Mouse (Mus musculus): Measurements from ENCODE around the gene Kcnj6. TPM values are rescaled to one million over a fixed set of nuclear protein-coding genes. Genes with fewer than 3 reads are reported as not detected.

The Kcnj6 gene
- polyA plus RNA-seq, 1 experiment from 2014 or later, result 0.07 TPM

- Histone ChIP-seq H3K79me2 (ENCODE audit: inconsistent target) (no peaks in the 10 kb centered on the region), H3K4me3 (ENCODE audit: inconsistent target) (no peak overlapping the region), H3K36me3 (ENCODE audit: inconsistent target) (no peaks in the 10 kb centered on the region), H3K27ac (no peak overlapping the region)
- WGBS (ENCODE audit: missing documents), result 26% methylated on average over 2 of the region's 2 CpGs
Measured at GRCm38 (mm10) chr16:94890056-94890455, 107.4 kb downstream of the Kcnj6 start.

DNA sequence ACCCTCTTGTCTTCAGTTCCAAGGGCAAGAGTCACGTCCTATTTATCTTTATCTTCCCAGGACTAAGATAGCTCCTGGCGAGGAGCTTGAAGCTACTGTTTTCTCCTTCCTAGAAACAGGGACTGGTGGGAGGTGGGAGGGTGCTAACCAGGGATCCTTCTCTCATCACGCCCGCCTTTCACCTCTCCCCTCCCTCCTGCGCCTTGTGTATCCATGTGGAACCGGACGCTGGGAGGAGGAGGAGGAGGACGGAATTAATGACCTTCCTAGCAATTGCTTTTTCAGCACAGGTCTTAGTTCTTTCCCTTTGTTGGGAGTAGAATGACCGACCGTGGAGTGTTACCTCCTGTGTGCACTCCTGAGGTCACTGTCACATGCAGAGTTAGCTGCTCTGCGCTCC lies 108.9 kb downstream of the Kcnj6 start:
- Histone ChIP-seq H3K27ac (no peak overlapping the region), H3K36me3 (ENCODE audit: inconsistent target) (no peaks in the 10 kb centered on the region), H3K79me2 (ENCODE audit: inconsistent target) (no peaks in the 10 kb centered on the region), H3K4me3 (ENCODE audit: inconsistent target) (no peak overlapping the region)
- WGBS (ENCODE audit: missing documents), result 81% methylated on average over 11 of the region's 11 CpGs

DNA sequence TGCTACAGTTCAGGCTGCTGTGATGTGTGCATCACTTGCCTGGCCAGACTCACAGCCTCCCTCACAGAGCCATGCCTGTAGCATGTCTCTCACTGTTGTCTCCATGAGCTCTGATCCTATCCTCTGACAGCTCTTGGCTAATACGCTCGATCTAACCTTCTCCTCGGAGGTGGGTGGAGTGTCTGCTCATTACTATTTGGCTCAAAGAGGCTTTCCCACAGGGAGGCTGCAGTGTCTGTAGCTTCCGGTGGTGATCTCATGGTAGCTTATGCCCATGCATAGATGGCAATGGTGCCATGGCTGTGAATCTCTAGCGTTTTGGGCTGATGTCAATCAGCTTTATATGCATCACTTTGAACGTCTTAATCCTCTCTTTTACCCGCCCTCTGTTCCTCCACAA lies 111.1 kb downstream of the Kcnj6 start:
- no peaks in the 10 kb centered on the region for H3K36me3 ChIP-seq (ENCODE audit: inconsistent target)

GRCm38 (mm10) chr16:94885062-94885461 lies 112.4 kb downstream of the Kcnj6 start:
- no peak overlapping the region for H3K4me3 ChIP-seq (ENCODE audit: inconsistent target)
- H3K79me2 ChIP-seq (ENCODE audit: inconsistent target), result no peaks in the 10 kb centered on the region
- WGBS (ENCODE audit: missing documents), result 91% methylated on average over 7 of the region's 7 CpGs
- H3K36me3 ChIP-seq (ENCODE audit: inconsistent target), result no peaks in the 10 kb centered on the region
- no peak overlapping the region for H3K27ac ChIP-seq

More for the DNA sequence above, 111.1 kb downstream of the Kcnj6 start:
- no peaks in the 10 kb centered on the region for H3K79me2 ChIP-seq (ENCODE audit: inconsistent target)
- H3K27ac ChIP-seq, result no peak overlapping the region
- H3K4me3 ChIP-seq (ENCODE audit: inconsistent target), result no peak overlapping the region
- WGBS (ENCODE audit: missing documents), result 92% methylated on average over 7 of the region's 7 CpGs

DNA sequence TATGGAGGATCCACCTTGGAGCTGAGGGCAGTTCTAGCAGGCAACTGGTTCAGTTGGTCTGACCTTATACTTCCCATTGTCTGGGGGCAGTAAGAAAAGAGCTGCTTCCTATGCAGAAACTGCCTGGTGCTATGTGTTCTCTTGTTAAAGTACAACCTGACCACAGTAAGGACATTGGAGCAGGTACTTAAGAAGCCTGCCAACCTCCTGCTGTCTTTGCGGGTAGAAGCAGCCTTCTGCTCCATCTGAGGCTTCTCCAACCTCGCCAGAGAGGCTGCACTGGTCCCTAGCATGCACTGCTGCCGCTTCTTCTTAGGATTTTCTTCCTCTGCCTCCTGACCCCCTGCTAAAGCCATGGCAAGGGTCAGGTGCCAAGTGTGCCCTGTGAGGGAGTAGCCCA lies 113.6 kb downstream of the Kcnj6 start:
- Histone ChIP-seq H3K4me3 (ENCODE audit: inconsistent target) (no peak overlapping the region), H3K27ac (no peak overlapping the region), H3K79me2 (ENCODE audit: inconsistent target) (no peaks in the 10 kb centered on the region), H3K36me3 (ENCODE audit: inconsistent target) (no peaks in the 10 kb centered on the region)
- WGBS (ENCODE audit: missing documents), result 77% methylated on average over 3 of the region's 3 CpGs

- Histone ChIP-seq H3K79me2 (ENCODE audit: inconsistent target) (no peaks in the 10 kb centered on the region), H3K36me3 (ENCODE audit: inconsistent target) (no peaks in the 10 kb centered on the region), H3K27ac (no peak overlapping the region), H3K4me3 (ENCODE audit: inconsistent target) (no peak overlapping the region)
- 82% methylated on average over 8 of the region's 8 CpGs for WGBS (ENCODE audit: missing documents)
Measured at GRCm38 (mm10) chr16:94883196-94883595, 114.3 kb downstream of the Kcnj6 start.

DNA sequence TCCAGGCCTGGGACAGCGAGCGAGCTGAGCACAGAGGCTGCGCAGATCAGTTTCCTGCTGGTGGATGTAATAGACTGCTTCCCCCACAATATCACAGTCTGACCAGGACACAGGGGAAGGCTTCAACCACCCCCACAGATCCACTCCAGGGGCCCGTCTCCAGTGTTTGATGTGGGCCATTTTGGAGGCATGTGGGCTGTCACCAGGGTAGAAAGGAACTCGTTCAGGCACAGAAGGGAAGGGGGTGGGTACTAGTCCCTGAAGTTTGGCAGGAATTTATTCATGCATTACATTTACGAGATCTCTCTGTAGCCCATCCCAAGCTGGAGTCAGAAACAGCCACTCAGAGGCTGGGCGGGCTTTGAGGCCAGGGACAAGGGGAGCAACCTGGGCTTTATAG lies 115.4 kb downstream of the Kcnj6 start:
- Histone ChIP-seq H3K4me3 (ENCODE audit: inconsistent target) (no peak overlapping the region), H3K36me3 (ENCODE audit: inconsistent target) (no peaks in the 10 kb centered on the region), H3K27ac (no peak overlapping the region), H3K79me2 (ENCODE audit: inconsistent target) (no peaks in the 10 kb centered on the region)
- 71% methylated on average over 7 of the region's 7 CpGs for WGBS (ENCODE audit: missing documents)

GRCm38 (mm10) chr16:94872614-94873272 lies 124.8 kb downstream of the Kcnj6 start:
- Histone ChIP-seq H3K36me3 (ENCODE audit: inconsistent target) (no peaks in the 10 kb centered on the region), H3K4me3 (ENCODE audit: inconsistent target) (no peak overlapping the region), H3K27ac (no peak overlapping the region), H3K79me2 (ENCODE audit: inconsistent target) (no peaks in the 10 kb centered on the region)
- 63% methylated on average over 9 of the region's 9 CpGs for WGBS (ENCODE audit: missing documents)

DNA sequence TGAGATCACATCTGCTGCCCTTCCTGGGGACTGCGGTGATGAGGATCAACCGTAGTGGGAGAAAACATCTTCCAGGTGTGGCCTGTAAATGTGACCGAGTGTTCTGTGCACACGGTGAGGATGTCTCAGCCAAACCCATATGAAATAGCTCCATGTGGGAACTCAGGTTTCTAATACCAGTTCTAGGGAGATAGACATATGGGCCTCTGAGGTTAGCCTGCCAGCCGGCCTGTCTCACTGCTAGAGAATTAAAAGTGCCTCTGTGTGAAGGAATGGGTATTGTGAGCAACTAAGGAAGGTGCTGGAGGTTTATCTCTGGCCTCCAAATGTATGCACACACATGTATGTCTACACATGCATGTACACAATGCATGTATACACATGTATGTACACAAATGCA lies 129.1 kb downstream of the Kcnj6 start:
- H3K36me3 ChIP-seq (ENCODE audit: inconsistent target), result no peaks in the 10 kb centered on the region
- no peak overlapping the region for H3K27ac ChIP-seq
- WGBS (ENCODE audit: missing documents), result 92% methylated on average over 5 of the region's 5 CpGs
- no peaks in the 10 kb centered on the region for H3K79me2 ChIP-seq (ENCODE audit: inconsistent target)
- no peak overlapping the region for H3K4me3 ChIP-seq (ENCODE audit: inconsistent target)

GRCm38 (mm10) chr16:94866300-94866956 lies 131.1 kb downstream of the Kcnj6 start:
- no peak overlapping the region for H3K4me3 ChIP-seq (ENCODE audit: inconsistent target)
- WGBS (ENCODE audit: missing documents), result 60% methylated on average over 14 of the region's 14 CpGs
- H3K36me3 ChIP-seq (ENCODE audit: inconsistent target), result no peaks in the 10 kb centered on the region
- no peak overlapping the region for H3K27ac ChIP-seq
- no peaks in the 10 kb centered on the region for H3K79me2 ChIP-seq (ENCODE audit: inconsistent target)

DNA sequence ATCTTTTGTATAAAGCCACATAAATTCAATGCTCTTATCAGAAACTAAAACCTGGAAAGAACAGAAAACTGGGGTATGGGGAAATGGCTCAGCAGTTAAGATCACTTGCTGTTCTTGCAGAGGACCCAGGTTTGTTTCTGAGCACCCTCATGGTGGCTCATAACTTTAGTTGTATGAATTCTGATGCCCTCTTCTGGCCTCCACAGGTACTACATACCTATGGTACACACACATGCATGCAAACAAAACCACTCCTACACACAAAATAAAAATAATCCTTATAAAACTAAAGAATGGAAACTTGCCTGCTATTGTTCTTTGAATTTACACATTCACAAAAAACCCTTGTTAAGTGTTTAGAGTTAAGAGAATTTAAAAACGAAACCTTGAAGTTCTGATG lies 131.7 kb downstream of the Kcnj6 start:
- no peaks in the 10 kb centered on the region for H3K79me2 ChIP-seq (ENCODE audit: inconsistent target)
- H3K27ac ChIP-seq, result no peak overlapping the region
- H3K4me3 ChIP-seq (ENCODE audit: inconsistent target), result no peak overlapping the region
- no peaks in the 10 kb centered on the region for H3K36me3 ChIP-seq (ENCODE audit: inconsistent target)
- WGBS (ENCODE audit: missing documents), result 82% methylated on average over 1 of the region's 1 CpGs

DNA sequence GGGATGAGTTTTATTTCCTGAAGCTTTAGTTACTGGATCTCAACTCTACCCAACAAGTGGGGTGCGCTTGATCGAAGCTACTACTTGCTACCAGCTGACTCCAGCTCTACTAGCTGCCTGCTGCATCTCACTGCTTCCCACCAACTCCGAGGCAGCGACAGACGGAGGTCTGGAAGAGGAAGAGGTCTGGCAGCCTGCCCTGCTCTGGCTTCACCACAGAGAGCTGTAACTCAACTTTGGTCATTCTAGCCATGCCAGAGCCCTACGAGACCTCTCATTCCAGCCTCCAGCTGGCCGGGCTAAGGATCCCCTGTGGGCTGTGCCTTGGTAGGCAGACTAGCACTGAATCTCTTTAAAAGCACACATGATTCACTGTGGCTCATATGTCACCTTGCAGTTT lies 132.4 kb downstream of the Kcnj6 start:
- no peaks in the 10 kb centered on the region for H3K79me2 ChIP-seq (ENCODE audit: inconsistent target)
- WGBS (ENCODE audit: missing documents), result 78% methylated on average over 7 of the region's 7 CpGs
- no peak overlapping the region for H3K4me3 ChIP-seq (ENCODE audit: inconsistent target)
- no peaks in the 10 kb centered on the region for H3K36me3 ChIP-seq (ENCODE audit: inconsistent target)
- no peak overlapping the region for H3K27ac ChIP-seq

- Histone ChIP-seq H3K79me2 (ENCODE audit: inconsistent target) (no peaks in the 10 kb centered on the region), H3K36me3 (ENCODE audit: inconsistent target) (no peaks in the 10 kb centered on the region), H3K4me3 (ENCODE audit: inconsistent target) (no peak overlapping the region), H3K27ac (no peak overlapping the region)
- 61% methylated on average over 5 of the region's 5 CpGs for WGBS (ENCODE audit: missing documents)
Measured at GRCm38 (mm10) chr16:94863475-94863874, 134.0 kb downstream of the Kcnj6 start.

GRCm38 (mm10) chr16:94855990-94856389 lies 141.5 kb downstream of the Kcnj6 start:
- no peaks in the 10 kb centered on the region for H3K79me2 ChIP-seq (ENCODE audit: inconsistent target)
- no peak overlapping the region for H3K4me3 ChIP-seq (ENCODE audit: inconsistent target)
- H3K27ac ChIP-seq, result no peak overlapping the region
- H3K36me3 ChIP-seq (ENCODE audit: inconsistent target), result no peaks in the 10 kb centered on the region
- WGBS (ENCODE audit: missing documents), result 94% methylated on average over 5 of the region's 5 CpGs

GRCm38 (mm10) chr16:94852407-94853160 lies 144.9 kb downstream of the Kcnj6 start:
- H3K27ac ChIP-seq, result no peak overlapping the region
- H3K79me2 ChIP-seq (ENCODE audit: inconsistent target), result no peaks in the 10 kb centered on the region
- no peak overlapping the region for H3K4me3 ChIP-seq (ENCODE audit: inconsistent target)
- 81% methylated on average over 19 of the region's 19 CpGs for WGBS (ENCODE audit: missing documents)
- no peaks in the 10 kb centered on the region for H3K36me3 ChIP-seq (ENCODE audit: inconsistent target)
